Mouse (Mus musculus) neural tube, embryonic 11.5 days (tissue): Measurements from ENCODE around the gene Tgm4. TPM values are rescaled to one million over a fixed set of nuclear protein-coding genes. Genes with fewer than 3 reads are reported as not detected.

ENCODE experiments used
- ATAC-seq: fragments of 200-750 bp; cut with Nextera tagmentation; 2 replicates; pipeline ENCODE4 v1.8.0; 2017; ENCODE audit warnings: moderate number of reproducible peaks, mild to moderate bottlenecking, moderate TSS enrichment, moderate library complexity; ENCODE audit not compliant: insufficient read depth, low FRiP score, low TSS enrichment
- DNase-seq: peaks from one replicate; pipeline ENCODE4 v3.0.0-alpha.2; 2015; ENCODE audit warnings: low spot score
- H3K27ac ChIP-seq: fragments of 300-500 bp; sonication (generic); 2 replicates; pipeline ENCODE4 v1.5.1; 2014; ENCODE audit warnings: low read depth, mild to moderate bottlenecking, low read length
- H3K27me3 ChIP-seq: fragments of 300-500 bp; sonication (generic); 2 replicates; pipeline ENCODE4 v1.6.1; 2014; ENCODE audit warnings: mild to moderate bottlenecking, low read length, mixed read lengths; ENCODE audit not compliant: control insufficient read depth, insufficient read depth
- H3K36me3 ChIP-seq: fragments of 300-500 bp; sonication (generic); 2 replicates; pipeline ENCODE4 v1.6.1; 2014; ENCODE audit warnings: mild to moderate bottlenecking, low read length, moderate library complexity, mixed read lengths; ENCODE audit not compliant: control insufficient read depth, insufficient read depth
- H3K4me1 ChIP-seq: fragments of 300-500 bp; sonication (generic); 2 replicates; pipeline ENCODE4 v1.6.1; 2014; ENCODE audit warnings: low read length, mixed read lengths; ENCODE audit not compliant: control insufficient read depth, insufficient read depth
- H3K4me2 ChIP-seq: fragments of 300-500 bp; sonication (generic); 2 replicates; pipeline ENCODE4 v1.6.1; 2014; ENCODE audit warnings: low read depth, mild to moderate bottlenecking, moderate library complexity
- H3K4me3 ChIP-seq: fragments of 300-500 bp; sonication (generic); 2 replicates; pipeline ENCODE4 v1.5.1; 2014; ENCODE audit warnings: low read depth, low read length
- H3K9ac ChIP-seq: fragments of 300-500 bp; sonication (generic); 2 replicates; pipeline ENCODE4 v1.6.1; 2014; ENCODE audit warnings: mild to moderate bottlenecking, low read length
- H3K9me3 ChIP-seq: fragments of 300-500 bp; sonication (generic); 2 replicates; pipeline ENCODE4 v1.6.1; 2016; ENCODE audit warnings: low read length; ENCODE audit not compliant: control insufficient read depth
- WGBS: fragments of 180-500 bp; shearing (Covaris S2); extraction: QIAGEN DNeasy Blood & Tissue Kit; methylation state at CpG from one replicate; pipeline ENCODE4 v1.1.7; 2014; 5-methylcytosine and 5-hydroxymethylcytosine counted together
- polyA plus RNA-seq: library from polyadenylated mRNA; unstranded; fragments of >200 nt; fragmentation: Nextera tagmentation; extraction: Ambion mirVana; gene quantifications from 2 replicates; pipeline ENCODE4 v1.2.1, GENCODE M21; 2014

Tgm4 gene
- polyA plus RNA-seq, 1 experiment from 2014 or later = 0.57 TPM

- DNase-seq (no peak), ATAC-seq (no peak)
- Histone ChIP-seq H3K9me3 (no peaks in the 10 kb centered on the region), H3K4me2 (no peak overlapping the region), H3K9ac (no peak overlapping the region), H3K4me1 (no peaks in the 10 kb centered on the region), H3K4me3 (no peak overlapping the region), H3K27me3 (no peaks in the 10 kb centered on the region), H3K36me3 (no peaks in the 10 kb centered on the region), H3K27ac (no peak overlapping the region)
- 88% methylated on average over 13 of the region's 13 CpGs for WGBS
Observed at GRCm38 (mm10) chr9:123031496-123032246, 2.9 kb upstream of the Tgm4 start.

- no peaks in the 10 kb centered on the region for H3K4me1 ChIP-seq
- no peak overlapping the region for H3K27ac ChIP-seq
- no peaks in the 10 kb centered on the region for H3K27me3 ChIP-seq
- no peak overlapping the region for H3K4me2 ChIP-seq
- H3K36me3 ChIP-seq = no peaks in the 10 kb centered on the region
- no peak overlapping the region for H3K4me3 ChIP-seq
- ATAC-seq (no peak), DNase-seq (no peak)
- no peaks in the 10 kb centered on the region for H3K9me3 ChIP-seq
- H3K9ac ChIP-seq = no peak overlapping the region
- 86% methylated on average over 1 of the region's 1 CpGs for WGBS
Observed at GRCm38 (mm10) chr9:123047665-123048064, 13.1 kb downstream of the Tgm4 start.

GRCm38 (mm10) chr9:123058724-123059292 lies 24.3 kb downstream of the Tgm4 start:
- Histone ChIP-seq H3K27ac (no peak overlapping the region), H3K9ac (no peak overlapping the region), H3K4me1 (no peaks in the 10 kb centered on the region), H3K9me3 (no peaks in the 10 kb centered on the region), H3K36me3 (no peaks in the 10 kb centered on the region), H3K27me3 (no peaks in the 10 kb centered on the region), H3K4me2 (no peak overlapping the region), H3K4me3 (no peak overlapping the region)
- DNase-seq (no peak), ATAC-seq (no peak)

DNA sequence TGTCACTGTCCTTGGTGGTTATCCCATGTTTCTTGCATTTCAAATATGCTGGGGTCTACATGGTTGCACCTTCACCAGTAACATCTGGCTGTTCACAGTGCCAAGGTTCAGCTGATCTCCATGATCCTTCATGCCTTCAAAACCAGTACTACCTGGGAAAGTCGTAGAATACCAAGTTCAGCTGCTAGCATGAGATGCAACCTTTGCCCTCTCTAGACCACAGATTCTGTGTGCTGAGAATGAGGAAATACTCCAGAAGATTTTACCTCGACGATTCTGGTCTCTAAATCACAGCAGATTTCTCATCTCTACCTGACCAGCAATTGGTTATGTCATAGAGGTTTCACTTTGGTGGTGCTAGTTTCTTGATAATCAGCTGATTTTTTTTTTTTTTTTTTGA lies 25.6 kb downstream of the Tgm4 start:
- no peak overlapping the region for H3K4me2 ChIP-seq
- H3K4me1 ChIP-seq = no peaks in the 10 kb centered on the region
- H3K9ac ChIP-seq = no peak overlapping the region
- DNase-seq (no peak), ATAC-seq (no peak)
- no peaks in the 10 kb centered on the region for H3K27me3 ChIP-seq
- 89% methylated on average over 3 of the region's 3 CpGs for WGBS
- H3K27ac ChIP-seq = no peak overlapping the region
- H3K4me3 ChIP-seq = no peak overlapping the region
- no peaks in the 10 kb centered on the region for H3K9me3 ChIP-seq
- no peaks in the 10 kb centered on the region for H3K36me3 ChIP-seq

DNA sequence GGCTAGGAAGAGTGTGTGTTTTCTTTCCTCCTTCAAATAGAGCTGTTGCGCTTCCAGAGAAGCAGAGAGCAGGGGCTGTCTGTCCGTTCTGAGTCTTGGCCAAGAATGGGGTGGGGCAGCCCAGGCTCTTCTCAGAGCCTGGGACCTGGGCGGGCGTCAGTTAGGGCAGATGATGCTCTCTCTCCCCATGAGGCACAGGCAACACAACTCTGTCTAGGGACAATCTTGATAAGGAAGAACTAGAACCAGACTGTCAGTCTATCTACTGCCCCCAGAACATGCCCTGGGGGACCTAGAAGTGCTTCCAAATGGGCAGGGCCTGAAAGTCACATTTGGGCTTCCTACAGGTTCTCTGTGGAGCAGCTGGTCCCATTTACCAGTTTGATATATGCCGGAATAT lies 44.6 kb downstream of the Tgm4 start:
- Histone ChIP-seq H3K4me3 (no peak overlapping the region), H3K27ac (no peak overlapping the region), H3K9ac (no peak overlapping the region), H3K4me2 (no peak overlapping the region), H3K27me3 (no peaks in the 10 kb centered on the region), H3K4me1 (no peaks in the 10 kb centered on the region), H3K9me3 (no peaks in the 10 kb centered on the region), H3K36me3 (peaks cover 8% of the 10 kb centered on the region; the same call in 1 of the 2 replicates)
- ATAC-seq (no peak), DNase-seq (no peak)
- WGBS = 96% methylated on average over 5 of the region's 5 CpGs

- Histone ChIP-seq H3K4me1 (no peaks in the 10 kb centered on the region), H3K9me3 (no peaks in the 10 kb centered on the region), H3K27me3 (no peaks in the 10 kb centered on the region), H3K36me3 (peaks cover 12% of the 10 kb centered on the region; the same call in 1 of the 2 replicates), H3K4me3 (no peak overlapping the region), H3K27ac (no peak overlapping the region), H3K9ac (no peak overlapping the region), H3K4me2 (no peak overlapping the region)
- no peak for DNase-seq
- WGBS = 90% methylated on average over 7 of the region's 7 CpGs
- ATAC-seq = no peak
Observed at GRCm38 (mm10) chr9:123080355-123080754, 45.8 kb downstream of the Tgm4 start.

DNA sequence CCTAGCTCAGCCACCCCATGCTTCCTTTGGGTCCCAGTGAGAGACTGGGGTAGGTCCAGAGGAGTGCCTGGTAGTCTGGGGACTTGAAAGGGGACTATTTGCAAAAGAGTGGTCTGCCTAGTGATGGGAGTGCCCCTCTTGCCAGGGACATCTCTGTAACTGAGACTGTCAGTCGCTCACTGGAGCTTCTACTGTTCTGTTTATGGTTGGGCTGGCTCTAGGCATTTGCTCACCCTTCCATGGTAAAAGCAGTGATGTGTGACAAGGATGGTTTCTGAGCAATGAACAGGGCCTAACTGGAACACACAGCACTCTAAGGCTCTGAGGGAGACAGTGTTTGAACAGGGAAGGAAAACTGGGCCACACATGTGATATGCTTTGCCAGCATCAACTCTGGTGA lies 46.3 kb downstream of the Tgm4 start:
- DNase-seq = no peak
- Histone ChIP-seq H3K27me3 (no peaks in the 10 kb centered on the region), H3K27ac (no peak overlapping the region), H3K9me3 (no peaks in the 10 kb centered on the region), H3K36me3 (peaks cover 15% of the 10 kb centered on the region; the same call in 1 of the 2 replicates), H3K4me2 (no peak overlapping the region), H3K4me3 (no peak overlapping the region), H3K4me1 (no peaks in the 10 kb centered on the region), H3K9ac (no peak overlapping the region)
- no peak for ATAC-seq
- 76% methylated on average over 1 of the region's 1 CpGs for WGBS

GRCm38 (mm10) chr9:123085373-123085772 lies 50.8 kb downstream of the Tgm4 start:
- H3K4me3 ChIP-seq = no peak overlapping the region
- WGBS = 83% methylated on average over 1 of the region's 1 CpGs
- DNase-seq (no peak), ATAC-seq (no peak)
- peaks cover 16% of the 10 kb centered on the region for H3K36me3 ChIP-seq
- no peak overlapping the region for H3K27ac ChIP-seq
- H3K4me1 ChIP-seq = no peaks in the 10 kb centered on the region
- no peaks in the 10 kb centered on the region for H3K27me3 ChIP-seq
- H3K9me3 ChIP-seq = no peaks in the 10 kb centered on the region
- no peak overlapping the region for H3K9ac ChIP-seq
- H3K4me2 ChIP-seq = no peak overlapping the region

- ATAC-seq (no peak), DNase-seq (no peak)
- Histone ChIP-seq H3K36me3 (peaks cover 13% of the 10 kb centered on the region), H3K4me1 (no peaks in the 10 kb centered on the region), H3K4me3 (no peak overlapping the region), H3K4me2 (no peak overlapping the region), H3K27me3 (no peaks in the 10 kb centered on the region), H3K9me3 (no peaks in the 10 kb centered on the region), H3K9ac (no peak overlapping the region), H3K27ac (no peak overlapping the region)
- 73% methylated on average over 3 of the region's 3 CpGs for WGBS
Observed at GRCm38 (mm10) chr9:123087558-123087957, 53.0 kb downstream of the Tgm4 start.
